Comparison of ENCODE assay signal across 8 mouse cellular contexts in genomic region chr6:136518537-136519246, GRCm38 (mm10). TPM values are rescaled to one million over a fixed set of nuclear protein-coding genes. Genes with fewer than 3 reads are reported as not detected.
DNase-seq lines count a peak whose midpoint lies in the region; ATAC-seq and TF ChIP-seq lines count a peak whose summit lies in the region.

No protein-coding gene starts in this region.

- peak overlapping the region; percentile 99 for H3K27ac ChIP-seq in forebrain, embryonic 15.5 days (replicated peaks)
- peak overlapping the region; percentile 99 for H3K27ac ChIP-seq in liver, postnatal 0 days (ENCODE audit: low read depth)
- peak overlapping the region; percentile 96 for H3K27ac ChIP-seq in neural tube, embryonic 13.5 days (replicated peaks)

- no peaks in the 10 kb centered on the region for H3K27me3 ChIP-seq in G1E (ENCODE audit: insufficient read depth, low read length)
- no peaks in the 10 kb centered on the region for H3K27me3 ChIP-seq in forebrain, embryonic 15.5 days
- no peaks in the 10 kb centered on the region for H3K27me3 ChIP-seq in liver, postnatal 0 days (ENCODE audit: insufficient read depth, low read length)
- H3K27me3 ChIP-seq in neural tube, embryonic 13.5 days = no peaks in the 10 kb centered on the region

- peak; percentile 77 for ATAC-seq in G1E (ENCODE audit: extremely low read depth, insufficient number of reproducible peaks, low FRiP score, poor library complexity, severe bottlenecking)
- ATAC-seq in forebrain, embryonic 15.5 days (replicated peaks) = peak; percentile 98
- ATAC-seq in liver, postnatal 0 days = peak; percentile 98
- peak; percentile 98 for ATAC-seq in neural tube, embryonic 13.5 days (ENCODE audit: low read depth)

- TF ChIP-seq EP300 in liver, postnatal 0 days (IDR thresholded peaks at IDR 0.05; ENCODE audit: low read depth) = peak; percentile 78

- H3K4me3 ChIP-seq in G1E (ENCODE audit: low read depth, low read length) = peak overlapping the region; percentile 72
- peak overlapping the region; percentile 74 for H3K4me3 ChIP-seq in forebrain, embryonic 15.5 days
- H3K4me3 ChIP-seq in liver, postnatal 0 days (ENCODE audit: low read depth, low read length) = peak overlapping the region; percentile 78
- peak overlapping the region; percentile 55 for H3K4me3 ChIP-seq in neural tube, embryonic 13.5 days

- H3K4me2 ChIP-seq in forebrain, embryonic 15.5 days (replicated peaks) = peak overlapping the region; percentile 31
- H3K4me2 ChIP-seq in liver, postnatal 0 days (ENCODE audit: low read depth, low read length) = peak overlapping the region; percentile 68
- H3K4me2 ChIP-seq in neural tube, embryonic 13.5 days = peak overlapping the region; percentile 44

- peaks cover 14% of the 10 kb centered on the region for H3K9me3 ChIP-seq in G1E (replicated peaks)
- no peaks in the 10 kb centered on the region for H3K9me3 ChIP-seq in forebrain, embryonic 15.5 days
- H3K9me3 ChIP-seq in liver, postnatal 0 days (ENCODE audit: low read length) = peaks cover 9% of the 10 kb centered on the region
- H3K9me3 ChIP-seq in neural tube, embryonic 13.5 days = peaks cover 9% of the 10 kb centered on the region; the same call in 1 of the 2 replicates

- H3K36me3 ChIP-seq in G1E (replicated peaks) = peaks cover 4% of the 10 kb centered on the region
- H3K36me3 ChIP-seq in forebrain, embryonic 15.5 days = peaks cover 7% of the 10 kb centered on the region
- H3K36me3 ChIP-seq in liver, postnatal 0 days (replicated peaks; ENCODE audit: insufficient read depth, low read length) = peaks cover 8% of the 10 kb centered on the region; the same call in 1 of the 2 replicates
- H3K36me3 ChIP-seq in neural tube, embryonic 13.5 days = peaks cover 8% of the 10 kb centered on the region

- H3K9ac ChIP-seq in forebrain, embryonic 15.5 days (replicated peaks) = peak overlapping the region; percentile 70
- H3K9ac ChIP-seq in liver, postnatal 0 days (replicated peaks) = peak overlapping the region; percentile 89
- H3K9ac ChIP-seq in neural tube, embryonic 13.5 days = peak overlapping the region; percentile 73

- WGBS in forebrain, embryonic 15.5 days = under 1% methylated on average over 59 of the region's 59 CpGs
- under 1% methylated on average over 59 of the region's 59 CpGs for WGBS in liver, postnatal 0 days (ENCODE audit: insufficient replicate concordance)
- under 1% methylated on average over 59 of the region's 59 CpGs for WGBS in neural tube, embryonic 13.5 days

- no peak for TF ChIP-seq CTCF in G1E (IDR thresholded peaks at IDR 0.05; ENCODE audit: low read depth, low read length)
- peak; percentile 59 for TF ChIP-seq CTCF in liver, postnatal 0 days (IDR thresholded peaks at IDR 0.05; ENCODE audit: low read depth)

- peak; percentile 57 for DNase-seq in G1E (ENCODE audit: low spot score)
- DNase-seq in cerebellum, adult 18-20 months = peak; percentile 95 to 97
- DNase-seq in heart, postnatal 25 days (ENCODE audit: low spot score) = peak; percentile 92
- DNase-seq in layer of hippocampus, adult 11-12 months (ENCODE audit: low spot score) = peak; percentile 98
- peak; percentile 96 for DNase-seq in liver, postnatal 0 days
- peak; percentile 98 for DNase-seq in telencephalon, adult 2 months (ENCODE audit: low read depth, low spot score)

- peaks cover 22% of the 10 kb centered on the region for H3K4me1 ChIP-seq in G1E (ENCODE audit: insufficient read depth, low read depth, low read length)
- peaks cover 9% of the 10 kb centered on the region for H3K4me1 ChIP-seq in forebrain, embryonic 15.5 days
- H3K4me1 ChIP-seq in liver, postnatal 0 days (ENCODE audit: insufficient read depth) = peaks cover 17% of the 10 kb centered on the region
- H3K4me1 ChIP-seq in neural tube, embryonic 13.5 days (replicated peaks) = peaks cover 8% of the 10 kb centered on the region

- intact Hi-C loops in heart, postnatal 25 days (cut with DNase I) = loop anchor here (1.0 to 2.0 kb wide), 4 partner anchors 15 to 52 kb away; no protein-coding TSS in a partner anchor

RNA-seq across cellular contexts. Expression of gene Atf7ip, which starts 12.7 kb away (rescaled TPM):
- 192 and 235 TPM in 2 replicates for total RNA-seq in G1E (2014; fragmentation: Nextera tagmentation)
- total RNA-seq in G1E (2017) = 22.9 and 34.6 TPM in 2 replicates
- 22.0 and 24.2 TPM in 2 replicates for polyA plus RNA-seq in G1E (2012)
- 45.6 and 46.9 TPM in 2 replicates for polyA plus RNA-seq in forebrain, embryonic 15.5 days (2015; fragmentation: Nextera tagmentation; extraction: Ambion mirVana)
- total RNA-seq in heart, postnatal 25 days (2021) = 10 to 100 TPM; 79.8 to 92.6 TPM
- 5.6 and 6.6 TPM in 2 replicates for polyA plus RNA-seq in liver, postnatal 0 days (2015; fragmentation: Nextera tagmentation; extraction: Ambion mirVana)
- polyA plus RNA-seq in neural tube, embryonic 13.5 days (2015; fragmentation: Nextera tagmentation; extraction: Ambion mirVana) = 37.8 and 55.4 TPM in 2 replicates

Comparison
In these comparisons a context has a peak if more than half of its experiments do, and no peak if none do; other contexts are left out.
1. Peak in every context shown above with its lines: DNase-seq, ATAC-seq, H3K4me3 ChIP-seq and H3K27ac ChIP-seq.